Mouse (Mus musculus) kidney, adult 2 months (tissue): ENCODE measurements around the gene Arntl2. TPM values are rescaled to one million over a fixed set of nuclear protein-coding genes. Genes with fewer than 3 reads are reported as not detected.
A peak's percentile ranks its signal among the peaks of the same experiment; 100 is the strongest.

Source experiments
- DNase-seq: peaks from one replicate; pipeline ENCODE4 v3.0.0; 2021
- H3K27ac ChIP-seq: fragments of 200-500 bp; 2 replicates; pipeline ENCODE4 v1.5.1; 2012; ENCODE audit warnings: low read depth, low read length, control low read depth, inconsistent platforms; ENCODE audit not compliant: insufficient read depth
- H3K27me3 ChIP-seq: fragments of 200-500 bp; replicated peaks from 2 replicates; pipeline ENCODE4 v1.6.1; 2012; ENCODE audit warnings: mild to moderate bottlenecking, moderate library complexity, low read length, inconsistent platforms; ENCODE audit not compliant: control insufficient read depth, insufficient read depth
- H3K36me3 ChIP-seq: fragments of 200-500 bp; 2 replicates; pipeline ENCODE4 v1.6.1; 2012; ENCODE audit warnings: mild to moderate bottlenecking, moderate library complexity, low read length, inconsistent platforms; ENCODE audit not compliant: control insufficient read depth, insufficient read depth
- H3K4me1 ChIP-seq: fragments of 200-500 bp; 2 replicates; pipeline ENCODE4 v1.6.1; 2011; ENCODE audit warnings: low read length; ENCODE audit not compliant: control insufficient read depth, insufficient read depth
- H3K4me3 ChIP-seq: fragments of 200-500 bp; 2 replicates; pipeline ENCODE4 v1.5.1; 2011; ENCODE audit warnings: mild to moderate bottlenecking, low read depth, low read length, control low read depth; ENCODE audit not compliant: insufficient read depth
- CTCF ChIP-seq: fragments of 200-500 bp; conservative IDR thresholded peaks from 2 replicates; pipeline ENCODE4 v1.5.1; 2011; ENCODE audit warnings: low read depth, mild to moderate bottlenecking, control low read depth, low read length, moderate library complexity, mixed read lengths; ENCODE audit not compliant: insufficient read depth, insufficient read length
- POLR2A ChIP-seq: fragments of 200-500 bp; IDR thresholded peaks from one replicate; pipeline ENCODE4 v1.6.1; 2011; ENCODE audit warnings: low read depth, low read length, control low read depth
- WGBS: fragments of 180-500 bp; shearing (Covaris S2); methylation state at CpG from one replicate; pipeline ENCODE4 v1.1.7; 2018; 5-methylcytosine and 5-hydroxymethylcytosine counted together
- polyA plus RNA-seq: library from polyadenylated mRNA; depleted of rRNA; stranded (reverse); fragments of >200 nt; gene quantifications from 2 replicates; pipeline ENCODE4 v1.2.3, GENCODE M21; 2012

Arntl2 gene
- polyA plus RNA-seq, 1 experiment, result 3.3 TPM

- WGBS, result 93% methylated on average over 3 of the region's 3 CpGs
- no peak for TF ChIP-seq POLR2A
- TF ChIP-seq CTCF, result no peak
- Histone ChIP-seq H3K27me3 (no peaks in the 10 kb centered on the region), H3K4me3 (no peak overlapping the region), H3K36me3 (peaks cover 7% of the 10 kb centered on the region), H3K4me1 (no peaks in the 10 kb centered on the region), H3K27ac (no peak overlapping the region)
- no peak for DNase-seq
Measured at GRCm38 (mm10) chr6:146778055-146778454, 17.8 kb upstream of the Arntl2 start.

- H3K4me1 ChIP-seq, result no peaks in the 10 kb centered on the region
- 95% methylated on average over 3 of the region's 3 CpGs for WGBS
- H3K27me3 ChIP-seq, result no peaks in the 10 kb centered on the region
- DNase-seq, result no peak
- no peak overlapping the region for H3K27ac ChIP-seq
- H3K36me3 ChIP-seq, result no peaks in the 10 kb centered on the region; the same call in 1 of the 2 replicates
- no peak for TF ChIP-seq CTCF
- TF ChIP-seq POLR2A, result no peak
- H3K4me3 ChIP-seq, result no peak overlapping the region
Measured at GRCm38 (mm10) chr6:146781566-146781965, 14.3 kb upstream of the Arntl2 start.

- H3K27ac ChIP-seq, result no peak overlapping the region
Measured at GRCm38 (mm10) chr6:146793527-146793926, 2.3 kb upstream of the Arntl2 start.

GRCm38 (mm10) chr6:146795166-146795923, 510 bp upstream of the Arntl2 start:
- TF ChIP-seq CTCF, result no peak
- TF ChIP-seq POLR2A, result no peak
- Histone ChIP-seq H3K36me3 (no peaks in the 10 kb centered on the region), H3K27ac (no peak overlapping the region), H3K27me3 (no peaks in the 10 kb centered on the region), H3K4me1 (no peaks in the 10 kb centered on the region), H3K4me3 (peak overlapping the region; percentile 51)
- WGBS, result 10% methylated on average over 22 of the region's 22 CpGs
- DNase-seq, result peak; percentile 7

More at GRCm38 (mm10) chr6:146793527-146793926, 2.3 kb upstream of the Arntl2 start:
- 62% methylated on average over 3 of the region's 3 CpGs for WGBS
- Histone ChIP-seq H3K4me3 (no peak overlapping the region), H3K4me1 (no peaks in the 10 kb centered on the region), H3K27me3 (no peaks in the 10 kb centered on the region), H3K36me3 (no peaks in the 10 kb centered on the region)
- no peak for DNase-seq
- TF ChIP-seq POLR2A, result no peak
- TF ChIP-seq CTCF, result no peak

GRCm38 (mm10) chr6:146797446-146797845, 1.6 kb downstream of the Arntl2 start:
- TF ChIP-seq POLR2A, result no peak
- no peak for TF ChIP-seq CTCF
- H3K4me3 ChIP-seq, result no peak overlapping the region
- no peaks in the 10 kb centered on the region for H3K36me3 ChIP-seq
- 74% methylated on average over 5 of the region's 5 CpGs for WGBS
- H3K4me1 ChIP-seq, result no peaks in the 10 kb centered on the region
- DNase-seq, result no peak
- H3K27me3 ChIP-seq, result no peaks in the 10 kb centered on the region
- no peak overlapping the region for H3K27ac ChIP-seq

GRCm38 (mm10) chr6:146809991-146810390, 14.1 kb downstream of the Arntl2 start:
- 92% methylated on average over 6 of the region's 6 CpGs for WGBS
- Histone ChIP-seq H3K4me1 (no peaks in the 10 kb centered on the region), H3K36me3 (no peaks in the 10 kb centered on the region), H3K27ac (no peak overlapping the region), H3K4me3 (no peak overlapping the region), H3K27me3 (no peaks in the 10 kb centered on the region)
- no peak for TF ChIP-seq CTCF
- DNase-seq, result no peak

- Histone ChIP-seq H3K4me3 (no peak overlapping the region), H3K4me1 (no peaks in the 10 kb centered on the region), H3K27me3 (no peaks in the 10 kb centered on the region), H3K27ac (no peak overlapping the region), H3K36me3 (no peaks in the 10 kb centered on the region)
- no peak for DNase-seq
- WGBS, result 89% methylated on average over 5 of the region's 5 CpGs
- TF ChIP-seq POLR2A (no peak), CTCF (no peak)
Measured at GRCm38 (mm10) chr6:146813007-146813406, 17.2 kb downstream of the Arntl2 start.
